27 mouse cellular contexts compared by ENCODE assay signal in genomic region chr10:121663599-121663998, GRCm38 (mm10). TPM values are rescaled to one million over a fixed set of nuclear protein-coding genes. Genes with fewer than 3 reads are reported as not detected.
DNase-seq lines count a peak whose midpoint lies in the region; ATAC-seq lines count a peak whose summit lies in the region.
"Had no signal": no experiment of that assay in that cellular context is flagged by ENCODE, and none has a peak within 500 bp of the region (broad histone marks: within the 10 kb centered on the region; RNA-seq: fewer than 3 reads in every experiment).

No protein-coding gene starts in this region.

- 0 out of 2 replicates have a peak overlapping the region, but pooled peaks have one; percentile 4 for H3K4me2 ChIP-seq in hindbrain, embryonic 13.5 days
- H3K4me2 ChIP-seq in hindbrain, embryonic 12.5 days (replicated peaks), result no peak overlapping the region; the same call in 1 of the 2 replicates
- H3K4me2 ChIP-seq in embryonic facial prominence, embryonic 14.5 days (ENCODE audit: low read depth, low read length), result no peak overlapping the region
- 0 out of 2 replicates have a peak overlapping the region, but pooled peaks have one; percentile 1 for H3K4me2 ChIP-seq in midbrain, embryonic 15.5 days
- no peak overlapping the region for H3K4me2 ChIP-seq in neural tube, embryonic 15.5 days
- H3K4me2 ChIP-seq: heart, embryonic 13.5 days; midbrain, embryonic 12.5 days; stomach, embryonic 15.5 days had no signal

- 46% methylated on average over 13 of the region's 13 CpGs for WGBS in hindbrain, embryonic 13.5 days
- WGBS in hindbrain, embryonic 12.5 days, result 57% methylated on average over 13 of the region's 13 CpGs
- 42% methylated on average over 13 of the region's 13 CpGs for WGBS in embryonic facial prominence, embryonic 14.5 days
- 43% methylated on average over 13 of the region's 13 CpGs for WGBS in midbrain, embryonic 15.5 days
- WGBS in neural tube, embryonic 15.5 days, result 57% methylated on average over 13 of the region's 13 CpGs

- H3K27me3 ChIP-seq in hindbrain, embryonic 13.5 days, result no peaks in the 10 kb centered on the region
- no peaks in the 10 kb centered on the region for H3K27me3 ChIP-seq in hindbrain, embryonic 12.5 days
- H3K27me3 ChIP-seq in embryonic facial prominence, embryonic 14.5 days (replicated peaks; ENCODE audit: control insufficient read depth, insufficient read depth, low read length), result no peaks in the 10 kb centered on the region
- H3K27me3 ChIP-seq in midbrain, embryonic 15.5 days (replicated peaks), result no peaks in the 10 kb centered on the region
- H3K27me3 ChIP-seq in neural tube, embryonic 15.5 days (replicated peaks), result no peaks in the 10 kb centered on the region
- H3K27me3 ChIP-seq: heart, embryonic 13.5 days; midbrain, embryonic 12.5 days; stomach, embryonic 15.5 days had no signal

- ATAC-seq in hindbrain, embryonic 13.5 days (ENCODE audit: low FRiP score), result no peak
- ATAC-seq in hindbrain, embryonic 12.5 days (ENCODE audit: low FRiP score), result no peak
- peak; percentile 62; the same call in 1 of the 2 replicates for ATAC-seq in embryonic facial prominence, embryonic 14.5 days (ENCODE audit: low read depth)
- ATAC-seq in midbrain, embryonic 15.5 days (replicated peaks), result no peak
- ATAC-seq in neural tube, embryonic 15.5 days (ENCODE audit: low FRiP score), result no peak
- ATAC-seq: activated CD4-positive, CD25-positive, alpha-beta regulatory T cell, adult 4 months had no signal

- H3K36me3 ChIP-seq in hindbrain, embryonic 13.5 days, result no peaks in the 10 kb centered on the region
- H3K36me3 ChIP-seq in hindbrain, embryonic 12.5 days, result no peaks in the 10 kb centered on the region
- H3K36me3 ChIP-seq in embryonic facial prominence, embryonic 14.5 days (ENCODE audit: control insufficient read depth, insufficient read depth, low read length), result no peaks in the 10 kb centered on the region
- no peaks in the 10 kb centered on the region for H3K36me3 ChIP-seq in midbrain, embryonic 15.5 days (replicated peaks)
- no peaks in the 10 kb centered on the region for H3K36me3 ChIP-seq in neural tube, embryonic 15.5 days
- H3K36me3 ChIP-seq: heart, embryonic 13.5 days; limb, embryonic 10.5 days; midbrain, embryonic 12.5 days; stomach, embryonic 15.5 days had no signal

- no peak overlapping the region for H3K4me3 ChIP-seq in hindbrain, embryonic 13.5 days
- H3K4me3 ChIP-seq in hindbrain, embryonic 12.5 days, result no peak overlapping the region
- H3K4me3 ChIP-seq in embryonic facial prominence, embryonic 14.5 days (ENCODE audit: low read depth, low read length), result no peak overlapping the region
- H3K4me3 ChIP-seq in midbrain, embryonic 15.5 days, result no peak overlapping the region
- no peak overlapping the region for H3K4me3 ChIP-seq in neural tube, embryonic 15.5 days (replicated peaks)
- H3K4me3 ChIP-seq: heart, embryonic 13.5 days; left cerebral cortex, adult 2 months; limb, embryonic 10.5 days; midbrain, embryonic 12.5 days; stomach, embryonic 15.5 days had no signal

- no peaks in the 10 kb centered on the region for H3K9me3 ChIP-seq in hindbrain, embryonic 13.5 days
- H3K9me3 ChIP-seq in hindbrain, embryonic 12.5 days (replicated peaks), result no peaks in the 10 kb centered on the region
- H3K9me3 ChIP-seq in embryonic facial prominence, embryonic 14.5 days (ENCODE audit: control insufficient read depth, low read length), result no peaks in the 10 kb centered on the region
- no peaks in the 10 kb centered on the region for H3K9me3 ChIP-seq in midbrain, embryonic 15.5 days
- no peaks in the 10 kb centered on the region for H3K9me3 ChIP-seq in neural tube, embryonic 15.5 days (replicated peaks)
- H3K9me3 ChIP-seq: heart, embryonic 13.5 days; limb, embryonic 10.5 days; midbrain, embryonic 12.5 days; stomach, embryonic 15.5 days had no signal

- peaks cover 12% of the 10 kb centered on the region for H3K4me1 ChIP-seq in hindbrain, embryonic 13.5 days (replicated peaks)
- H3K4me1 ChIP-seq in hindbrain, embryonic 12.5 days, result peaks cover 4% of the 10 kb centered on the region; the same call in 1 of the 2 replicates
- H3K4me1 ChIP-seq in embryonic facial prominence, embryonic 14.5 days (ENCODE audit: control insufficient read depth, insufficient read depth, low read length), result no peaks in the 10 kb centered on the region
- H3K4me1 ChIP-seq in midbrain, embryonic 15.5 days, result peaks cover 8% of the 10 kb centered on the region
- H3K4me1 ChIP-seq in neural tube, embryonic 15.5 days, result no peaks in the 10 kb centered on the region
- H3K4me1 ChIP-seq: stomach, embryonic 15.5 days had no signal

- no peak overlapping the region for H3K9ac ChIP-seq in hindbrain, embryonic 13.5 days
- no peak overlapping the region for H3K9ac ChIP-seq in hindbrain, embryonic 12.5 days
- no peak overlapping the region for H3K9ac ChIP-seq in embryonic facial prominence, embryonic 14.5 days (ENCODE audit: low read depth, low read length)
- no peak overlapping the region for H3K9ac ChIP-seq in midbrain, embryonic 15.5 days
- H3K9ac ChIP-seq in neural tube, embryonic 15.5 days (replicated peaks), result no peak overlapping the region
- H3K9ac ChIP-seq: heart, embryonic 13.5 days; midbrain, embryonic 12.5 days; stomach, embryonic 15.5 days had no signal

- peak; percentile 72 for DNase-seq in retina, postnatal 1 day
- DNase-seq in retina, embryonic 14.5 days (ENCODE audit: low spot score), result no peak
- no peak for DNase-seq in embryonic facial prominence, embryonic 14.5 days (ENCODE audit: low spot score)
- no peak for DNase-seq in spleen, postnatal 14 days (ENCODE audit: low spot score in 2 of 2)
- DNase-seq: adrenal gland, adult 8-10 months; cerebellum, adult 8-10 months; cerebellum, postnatal 36 days; embryo, embryonic 11 days; gastrocnemius, postnatal 25 days; heart, adult 18-20 months; heart, postnatal 14 days; kidney, adult 18-20 months; kidney, postnatal 10 days; liver; right cerebral cortex, postnatal 25 days; thymus, postnatal 25 days had no signal

- H3K27ac ChIP-seq in hindbrain, embryonic 13.5 days, result no peak overlapping the region
- no peak overlapping the region for H3K27ac ChIP-seq in hindbrain, embryonic 12.5 days
- no peak overlapping the region for H3K27ac ChIP-seq in embryonic facial prominence, embryonic 14.5 days (replicated peaks; ENCODE audit: low read depth, low read length)
- H3K27ac ChIP-seq in midbrain, embryonic 15.5 days, result no peak overlapping the region
- no peak overlapping the region for H3K27ac ChIP-seq in neural tube, embryonic 15.5 days (replicated peaks)
- H3K27ac ChIP-seq: heart, embryonic 13.5 days; left cerebral cortex, adult 2 months; limb, embryonic 10.5 days; midbrain, embryonic 12.5 days; stomach, embryonic 15.5 days had no signal

RNA-seq across cellular contexts. Expression of gene D930020B18Rik, which starts 22.2 kb away (rescaled TPM):
- 0.17 and 0.22 TPM in 2 replicates for polyA plus RNA-seq in hindbrain, embryonic 13.5 days (2015; fragmentation: Nextera tagmentation; extraction: Ambion mirVana)
- polyA plus RNA-seq in hindbrain, embryonic 12.5 days (2016; fragmentation: Nextera tagmentation; extraction: Ambion mirVana), result 0.09 and 0.18 TPM in 2 replicates
- polyA plus RNA-seq in embryonic facial prominence, embryonic 14.5 days (2014; fragmentation: Nextera tagmentation; extraction: Ambion mirVana), result 1.7 and 2.2 TPM in 2 replicates
- polyA plus RNA-seq in midbrain, embryonic 15.5 days (2015; fragmentation: Nextera tagmentation; extraction: Ambion mirVana), result 0.26 and 0.35 TPM in 2 replicates
- 0.17 and 0.23 TPM in 2 replicates for polyA plus RNA-seq in neural tube, embryonic 15.5 days (2015; fragmentation: Nextera tagmentation; extraction: Ambion mirVana)
- polyA plus RNA-seq: C2C12; heart, embryonic 13.5 days; midbrain, embryonic 12.5 days had no signal

RNA-seq across cellular contexts. Expression of gene Xpot, which starts 37.5 kb away (rescaled TPM):
- 26.7 and 29.5 TPM in 2 replicates for polyA plus RNA-seq in hindbrain, embryonic 13.5 days (2015; fragmentation: Nextera tagmentation; extraction: Ambion mirVana)
- polyA plus RNA-seq in hindbrain, embryonic 12.5 days (2016; fragmentation: Nextera tagmentation; extraction: Ambion mirVana), result 50.6 and 54.4 TPM in 2 replicates
- polyA plus RNA-seq in embryonic facial prominence, embryonic 14.5 days (2014; fragmentation: Nextera tagmentation; extraction: Ambion mirVana), result 54.9 and 62.5 TPM in 2 replicates
- polyA plus RNA-seq in midbrain, embryonic 15.5 days (2015; fragmentation: Nextera tagmentation; extraction: Ambion mirVana), result 30.3 and 30.5 TPM in 2 replicates
- polyA plus RNA-seq in neural tube, embryonic 15.5 days (2015; fragmentation: Nextera tagmentation; extraction: Ambion mirVana), result 25.6 and 28.7 TPM in 2 replicates

Comparison
In these comparisons a context has a peak if more than half of its experiments do, and no peak if none do; other contexts are left out.
1. H3K4me2 ChIP-seq: peak in hindbrain, embryonic 13.5 days (single experiment) and midbrain, embryonic 15.5 days (single experiment); none in hindbrain, embryonic 12.5 days (single experiment), embryonic facial prominence, embryonic 14.5 days (single experiment) and neural tube, embryonic 15.5 days (single experiment).